Mouse (Mus musculus) ovary, postnatal 10 days (tissue): ENCODE data around the gene Kbtbd12.
A peak's percentile ranks its signal among the peaks of the same experiment; 100 is the strongest.

Experiments used
- DNase-seq: peaks from one replicate; pipeline ENCODE4 v3.0.0; 2022; ENCODE audit warnings: low spot score

Gene Kbtbd12

DNA sequence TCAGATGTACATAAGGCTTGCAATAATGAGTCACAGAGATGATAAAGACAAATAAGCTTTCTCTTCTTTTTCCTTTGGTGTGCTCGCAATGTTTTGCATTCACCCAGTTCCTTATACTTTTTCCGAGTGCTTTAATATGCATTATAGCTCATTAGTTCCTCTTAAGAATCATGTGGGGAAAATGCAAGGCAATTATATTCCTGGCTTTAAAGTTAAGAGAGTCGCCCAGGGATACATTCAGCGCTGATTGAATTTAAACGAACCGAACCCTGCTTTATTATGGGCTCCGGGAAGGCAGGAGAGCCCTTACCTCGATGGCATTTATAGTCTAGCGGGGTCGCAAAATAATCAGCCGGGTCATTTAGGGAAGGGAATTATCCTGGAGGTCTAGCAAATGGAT lies 10.8 kb downstream of the Kbtbd12 start:
- DNase-seq = no peak

DNA sequence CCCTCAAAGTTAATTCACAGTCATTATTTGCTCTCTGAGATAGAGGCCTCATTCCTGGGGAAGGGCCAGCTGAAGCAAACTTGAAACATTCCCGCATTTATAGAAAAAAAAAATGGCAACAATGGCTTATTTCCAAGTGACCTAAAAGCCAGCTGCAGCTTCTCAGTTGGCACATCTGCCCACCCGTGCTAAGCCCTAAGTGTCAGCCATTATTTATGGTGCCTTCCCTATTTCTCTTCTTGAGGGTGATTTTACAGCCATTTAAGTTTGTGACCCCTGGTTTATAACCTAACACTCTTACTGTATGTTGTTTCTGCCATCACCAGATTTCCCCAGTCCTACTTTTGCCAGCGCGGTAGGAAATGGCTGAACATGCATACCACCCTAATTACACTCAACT lies 11.3 kb downstream of the Kbtbd12 start:
- DNase-seq = no peak

DNA sequence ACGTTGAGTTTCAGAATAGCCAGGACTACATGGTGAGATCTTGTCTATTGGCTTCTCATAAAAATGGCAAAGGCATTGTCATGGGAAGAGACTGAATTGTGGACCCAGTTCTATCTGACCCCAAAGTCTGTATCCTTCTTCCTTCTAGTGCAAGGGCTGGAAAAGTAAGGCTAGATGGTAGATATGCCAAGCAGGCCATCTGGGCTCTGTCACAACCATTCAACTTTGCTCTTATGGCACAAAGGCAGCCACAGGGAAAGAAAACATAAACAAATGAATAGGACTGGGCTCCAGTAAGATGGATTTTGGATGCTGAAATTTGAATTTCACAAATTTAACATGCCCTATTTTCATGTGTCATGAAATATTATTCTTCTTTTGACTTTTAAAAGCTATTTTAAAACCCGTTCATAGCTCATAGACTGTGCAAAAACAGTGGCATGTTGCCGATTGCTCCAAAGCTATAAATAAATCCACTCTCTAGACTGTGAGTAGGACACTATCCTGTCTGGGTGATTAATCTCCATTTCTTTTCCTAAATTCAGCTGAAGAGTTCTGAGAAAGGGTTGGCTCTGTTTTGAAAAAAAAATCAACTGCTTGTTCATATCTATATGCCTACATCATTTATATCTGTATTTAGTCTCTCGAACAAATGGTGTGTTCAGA lies 15.8 kb downstream of the Kbtbd12 start:
- DNase-seq = no peak

DNA sequence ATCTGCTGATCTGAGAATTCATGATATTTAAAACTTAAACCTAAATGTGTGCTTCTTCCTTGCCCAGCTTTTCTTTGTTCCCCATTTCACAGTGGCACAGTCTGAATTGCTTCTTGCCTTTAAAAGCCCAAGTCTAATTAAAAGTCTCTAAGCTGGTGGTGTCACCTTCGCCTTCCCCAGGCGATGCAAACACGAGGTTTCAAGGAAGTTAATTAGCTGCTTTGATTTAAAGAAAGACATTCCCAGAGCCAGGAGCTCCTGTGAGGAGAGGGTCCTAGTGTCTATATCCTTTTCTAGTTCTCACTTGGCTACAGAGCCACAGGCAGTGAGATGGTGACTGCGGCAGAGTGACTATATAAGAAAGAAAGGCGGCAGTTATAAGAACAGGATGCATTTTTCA lies 18.2 kb downstream of the Kbtbd12 start:
- no peak for DNase-seq

DNA sequence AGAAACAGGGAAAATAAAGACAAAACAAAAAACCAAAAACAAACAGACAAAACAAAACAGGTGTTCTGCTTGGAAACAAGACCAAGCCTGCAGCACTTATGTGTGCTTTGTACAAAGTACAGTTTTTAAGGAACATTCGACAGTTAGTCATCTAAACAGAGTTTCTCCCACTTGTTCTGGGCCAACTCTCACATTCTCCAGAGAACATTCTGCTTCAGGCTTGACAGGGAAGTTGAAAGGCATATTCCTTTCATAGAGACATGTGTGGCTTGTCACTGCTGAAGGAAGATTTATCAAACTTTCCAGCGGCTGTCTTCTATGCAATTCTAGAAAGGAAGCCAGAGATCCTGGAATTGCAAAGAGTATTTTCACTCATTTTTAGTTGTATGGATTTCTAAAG lies 22.4 kb downstream of the Kbtbd12 start:
- DNase-seq = no peak

DNA sequence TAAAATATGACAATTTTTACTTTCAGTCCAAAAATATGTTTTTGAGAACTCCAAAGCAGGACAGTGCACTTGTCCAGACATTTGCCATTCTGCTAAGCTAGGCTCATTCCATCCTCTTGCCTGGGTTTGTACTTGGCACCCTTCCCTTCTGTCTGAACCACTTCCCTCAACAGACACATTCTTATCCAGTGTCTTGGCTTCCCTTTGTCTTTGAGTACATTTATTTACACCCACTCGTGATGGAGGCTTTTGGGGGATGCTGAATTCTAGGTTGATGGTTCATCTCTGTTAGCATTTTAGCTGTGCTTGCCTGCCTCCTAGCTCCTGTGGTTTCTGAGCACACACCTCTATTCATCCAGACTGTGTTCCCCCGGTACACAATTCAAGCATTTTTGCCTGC lies 31.3 kb downstream of the Kbtbd12 start:
- no peak for DNase-seq

DNA sequence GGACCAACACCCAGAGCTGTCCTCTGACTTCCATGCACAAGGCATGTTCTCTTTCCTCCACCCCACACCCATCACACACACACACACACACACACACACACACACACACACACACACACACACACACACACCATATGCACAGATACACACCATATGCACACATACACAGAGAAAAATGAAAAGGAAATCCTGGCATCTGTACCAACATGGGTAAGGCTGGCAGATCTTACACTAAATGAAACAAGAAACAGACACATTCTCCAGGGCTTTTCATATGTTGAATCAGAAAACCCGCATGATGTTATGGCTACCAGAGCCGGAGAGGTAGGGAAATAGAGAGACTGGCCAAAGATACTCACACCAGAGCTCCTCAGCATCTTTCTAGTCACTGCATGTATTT lies 32.0 kb downstream of the Kbtbd12 start:
- DNase-seq = no peak

DNA sequence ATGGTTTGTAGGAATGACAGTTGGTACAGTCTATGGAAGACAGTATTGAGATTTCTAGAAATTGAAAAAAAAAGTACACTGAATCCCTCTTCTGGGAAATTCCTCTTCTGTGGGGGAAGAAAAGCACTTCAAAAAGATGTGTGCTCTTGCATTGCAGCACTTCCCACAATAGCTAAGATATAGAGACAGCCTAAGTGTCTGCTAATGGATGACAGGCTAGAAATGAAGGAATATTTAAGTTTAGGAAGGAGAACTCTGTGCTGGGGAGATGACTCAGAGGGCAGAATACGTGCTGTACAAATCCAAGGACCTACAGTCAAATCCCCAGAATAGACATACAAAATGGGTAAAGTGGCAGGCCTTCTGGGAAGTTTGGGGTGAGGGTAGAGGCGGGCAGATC lies 32.5 kb downstream of the Kbtbd12 start:
- DNase-seq = no peak

DNA sequence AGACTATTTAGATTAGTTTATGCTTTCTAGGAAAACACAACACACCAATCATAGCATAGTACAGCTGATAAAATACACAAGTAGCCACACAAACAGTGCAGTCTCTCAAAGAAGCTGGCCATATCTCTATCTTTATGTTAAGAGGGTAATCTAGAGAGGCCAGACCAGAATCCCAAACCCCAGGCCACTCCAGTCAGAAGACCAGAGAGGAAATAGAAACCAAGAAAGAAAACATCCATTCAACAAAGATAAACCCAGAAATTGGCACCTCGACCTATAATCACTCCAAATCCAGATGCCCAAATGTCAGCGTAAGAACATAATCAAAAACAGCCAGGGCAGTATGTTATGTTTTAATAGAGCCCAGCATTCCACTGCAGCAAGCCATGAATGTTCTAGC lies 41.6 kb downstream of the Kbtbd12 start:
- no peak for DNase-seq

DNA sequence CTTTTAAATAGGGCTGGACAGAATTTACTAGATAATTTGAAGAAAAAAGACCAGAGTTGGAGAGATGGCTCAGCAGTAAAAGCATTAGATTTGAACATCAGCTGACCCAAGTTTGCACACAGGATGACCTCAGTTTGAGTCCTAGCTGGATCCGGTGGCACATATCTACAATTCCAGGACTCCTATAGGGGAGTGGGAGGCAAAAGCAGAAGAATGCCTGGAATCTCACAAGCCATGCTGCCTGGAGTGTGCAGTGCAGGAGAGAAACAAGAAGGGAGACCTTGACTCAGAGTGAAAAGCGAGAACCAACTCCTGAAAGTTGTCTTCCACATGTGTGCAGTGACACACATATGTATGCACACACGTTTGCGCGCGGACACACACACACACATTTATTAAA lies 45.4 kb downstream of the Kbtbd12 start:
- DNase-seq = no peak

DNA sequence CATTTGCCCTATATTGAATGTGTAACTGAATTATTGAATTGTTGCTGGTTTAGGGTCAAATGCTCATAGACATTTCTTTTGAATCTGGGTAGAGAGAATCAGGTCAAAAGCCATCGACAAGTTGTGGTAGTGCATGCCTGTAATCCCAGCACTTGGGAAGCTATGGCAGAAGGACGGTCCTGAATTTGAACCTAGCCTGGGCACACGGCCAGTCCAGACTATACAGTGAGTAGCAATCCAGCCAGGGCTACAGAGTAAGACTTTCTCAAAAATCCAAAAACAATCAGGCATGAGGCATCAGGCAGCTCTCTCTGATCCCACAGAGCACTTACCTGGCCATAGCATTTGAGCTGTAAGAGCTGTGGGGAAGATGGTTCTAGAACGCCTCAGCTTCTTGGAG lies 47.5 kb downstream of the Kbtbd12 start:
- no peak for DNase-seq

DNA sequence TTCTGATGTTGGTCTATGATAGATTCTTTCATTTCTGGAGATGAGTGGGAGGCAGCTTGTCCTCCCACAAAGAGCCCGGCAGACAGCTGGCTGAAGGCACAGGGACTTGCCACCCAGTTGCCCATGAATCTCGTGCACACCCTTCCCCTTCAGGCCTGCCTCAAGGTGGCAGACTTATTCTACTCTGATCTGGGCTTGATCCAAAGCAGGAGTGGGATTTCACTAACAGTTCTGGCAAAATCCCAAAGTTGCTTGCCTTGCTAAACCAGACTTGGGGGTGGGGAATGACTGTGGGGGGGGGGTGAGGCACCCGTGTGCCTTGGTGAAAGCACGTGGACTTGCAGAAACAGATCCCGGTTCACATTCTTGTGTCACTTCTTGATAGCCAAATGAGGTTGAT lies 48.2 kb downstream of the Kbtbd12 start:
- DNase-seq = no peak

DNA sequence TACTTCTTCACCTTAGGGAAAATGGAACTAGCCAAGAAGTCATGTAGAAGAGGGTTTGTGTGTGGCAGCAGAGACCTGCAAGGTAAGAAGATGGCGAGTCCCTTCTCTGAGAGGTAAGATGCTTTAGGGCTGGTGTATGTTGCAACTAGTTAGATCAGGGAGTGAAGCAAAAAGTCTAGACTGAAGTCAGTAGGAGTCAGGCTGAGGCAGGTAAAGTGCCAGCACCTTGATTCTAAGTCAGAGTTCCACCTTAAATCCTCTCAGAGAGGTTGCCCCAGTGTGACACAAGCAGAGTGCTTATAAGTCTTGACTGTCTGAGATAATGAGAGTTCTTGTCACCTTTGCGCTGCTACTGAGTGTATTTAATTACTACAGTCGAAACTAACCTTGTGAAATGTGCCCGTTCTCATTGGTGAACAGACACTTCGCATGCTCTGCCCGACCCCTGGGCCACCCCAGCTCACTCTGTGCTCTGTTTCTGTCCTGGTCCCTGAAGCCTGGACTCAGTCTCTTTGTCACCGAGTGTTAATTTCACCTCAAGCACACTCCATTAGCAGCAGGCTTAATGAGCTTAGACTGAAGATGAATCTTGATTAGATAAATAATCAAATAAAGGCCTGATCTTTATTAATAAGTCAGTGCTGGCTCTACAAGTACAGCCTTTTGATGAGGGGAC lies 49.0 kb downstream of the Kbtbd12 start:
- no peak for DNase-seq

DNA sequence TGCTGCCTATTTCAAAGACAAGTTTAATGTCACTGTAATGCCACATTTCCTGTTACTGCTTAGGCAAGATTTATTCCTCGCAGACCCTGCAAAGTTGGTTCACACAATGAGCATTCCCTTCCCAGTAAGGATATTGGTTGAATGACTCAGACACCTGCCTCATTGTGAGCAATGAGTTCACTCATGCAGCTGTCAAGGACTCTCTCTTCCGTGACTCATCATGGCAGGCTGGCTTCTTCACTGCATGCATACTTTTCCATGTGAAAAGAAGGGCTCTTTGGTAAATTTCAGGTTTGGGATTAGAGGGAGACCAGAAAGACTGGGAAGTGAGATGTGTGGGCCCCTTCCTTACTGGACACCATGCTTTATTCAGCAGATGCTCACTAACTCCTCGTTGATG lies 50.7 kb downstream of the Kbtbd12 start:
- no peak for DNase-seq

DNA sequence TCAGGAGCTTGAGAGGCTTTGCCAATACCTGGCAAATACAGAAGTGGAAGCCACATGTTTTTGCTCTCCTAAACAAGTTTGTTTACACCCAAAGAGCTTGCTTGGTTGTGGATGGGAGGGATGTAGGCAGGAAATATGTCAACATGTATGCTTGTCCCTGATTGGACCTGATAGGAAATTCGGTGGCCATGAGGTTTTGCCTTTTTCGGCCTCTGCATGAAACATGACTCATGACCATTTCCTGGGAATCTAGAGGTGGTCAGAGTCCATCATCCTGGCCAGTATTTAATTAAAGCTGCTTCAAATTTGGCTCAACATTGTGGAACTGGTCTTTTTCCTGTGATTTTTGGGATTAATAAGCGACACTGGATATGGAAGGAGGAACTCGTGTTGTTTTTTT lies 53.8 kb downstream of the Kbtbd12 start:
- no peak for DNase-seq

DNA sequence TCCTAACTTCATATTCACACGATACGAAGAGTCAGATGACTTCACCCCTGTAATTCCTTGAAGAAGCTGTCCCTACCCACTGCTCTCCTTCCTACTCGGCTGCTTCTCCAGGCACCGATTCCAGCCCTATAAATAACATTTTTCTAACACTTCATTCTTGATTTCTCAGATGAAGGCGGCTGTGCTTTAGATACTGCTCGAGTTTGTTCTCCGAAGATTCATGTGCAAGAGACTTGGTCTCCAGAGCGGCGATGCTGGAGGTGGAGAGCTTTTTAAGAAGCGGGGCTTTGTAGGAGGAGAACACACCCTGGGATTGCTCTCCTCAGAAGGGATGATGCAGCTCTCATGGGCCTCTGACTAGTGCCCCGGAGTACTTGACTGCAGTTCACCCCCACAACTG lies 61.3 kb downstream of the Kbtbd12 start:
- DNase-seq = no peak

DNA sequence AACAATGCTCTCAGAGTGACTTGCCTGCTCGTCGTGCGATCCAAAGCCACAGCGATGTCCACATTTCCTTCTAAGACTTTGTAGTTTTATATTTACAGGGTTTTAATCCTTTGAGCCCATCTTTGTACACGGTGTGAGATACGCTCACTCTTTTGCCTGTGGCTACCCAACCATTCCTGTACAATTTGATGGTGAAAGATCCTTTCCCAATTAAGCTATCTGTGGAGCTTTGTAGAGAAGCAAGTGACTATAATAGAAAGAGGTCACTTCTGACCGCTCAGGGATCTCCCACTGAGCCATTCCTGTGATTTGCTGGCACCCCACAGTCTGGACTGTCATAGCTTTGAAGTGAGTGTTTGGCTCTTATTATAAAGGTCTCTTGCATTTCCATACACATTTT lies 71.1 kb downstream of the Kbtbd12 start:
- no peak for DNase-seq

DNA sequence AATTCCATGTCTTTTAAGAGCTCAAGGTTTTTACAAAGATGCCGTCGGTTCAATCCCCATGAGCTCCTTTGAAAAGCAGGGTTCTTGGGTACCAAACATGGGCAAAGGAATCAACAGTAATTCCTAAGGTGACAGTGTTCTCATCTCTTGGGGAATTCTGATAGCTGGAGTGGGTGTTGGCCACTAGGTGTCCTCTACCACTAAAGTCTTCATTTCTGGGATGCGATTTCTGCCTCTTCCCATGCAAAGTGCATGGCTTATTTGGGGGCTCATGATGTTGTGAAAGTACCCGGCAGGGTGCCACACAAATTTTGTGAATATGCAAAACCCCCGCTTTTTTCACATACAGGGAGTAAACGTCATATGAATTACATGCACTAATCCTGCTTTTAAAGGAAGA lies 72.7 kb downstream of the Kbtbd12 start:
- DNase-seq = no peak

DNA sequence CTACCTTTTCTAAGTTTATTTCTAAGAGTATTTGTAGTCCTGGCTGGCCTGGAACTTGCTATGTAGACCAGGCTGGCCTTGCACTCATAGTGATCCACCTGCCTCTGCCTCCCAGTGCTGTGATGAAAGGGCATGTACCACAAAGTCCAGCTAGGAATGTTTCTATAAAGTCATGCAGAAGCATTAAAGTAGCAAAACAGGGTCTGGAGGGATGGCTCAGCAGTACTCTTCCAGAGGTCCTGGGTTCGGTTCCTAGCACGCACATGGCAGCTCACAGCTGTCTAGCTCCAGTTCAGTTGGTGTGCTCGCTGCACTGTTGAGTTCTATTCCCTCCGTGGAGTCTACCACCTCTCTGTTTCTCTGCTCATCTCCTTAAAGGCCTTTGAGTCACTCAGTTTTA lies 77.6 kb downstream of the Kbtbd12 start:
- DNase-seq = no peak

DNA sequence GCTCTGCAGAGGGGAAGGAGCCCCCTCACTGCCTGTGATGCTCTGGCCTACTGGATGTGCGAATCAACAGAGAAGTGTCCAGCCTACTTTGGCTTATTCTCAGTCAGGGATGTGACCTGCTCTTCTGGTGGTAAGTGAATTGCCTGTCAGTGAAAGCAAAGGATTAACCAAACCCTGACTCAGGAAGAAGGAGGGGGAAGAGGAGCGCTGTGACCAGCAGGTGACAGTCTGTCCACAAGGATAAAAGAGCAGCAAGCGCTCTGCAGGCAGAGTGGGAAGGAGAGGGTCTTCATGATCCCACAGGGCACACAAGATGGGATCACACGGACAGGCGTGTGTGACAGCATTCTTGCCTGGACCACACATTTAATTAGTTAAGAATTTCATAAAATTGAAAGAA lies 78.1 kb downstream of the Kbtbd12 start:
- DNase-seq = no peak

DNA sequence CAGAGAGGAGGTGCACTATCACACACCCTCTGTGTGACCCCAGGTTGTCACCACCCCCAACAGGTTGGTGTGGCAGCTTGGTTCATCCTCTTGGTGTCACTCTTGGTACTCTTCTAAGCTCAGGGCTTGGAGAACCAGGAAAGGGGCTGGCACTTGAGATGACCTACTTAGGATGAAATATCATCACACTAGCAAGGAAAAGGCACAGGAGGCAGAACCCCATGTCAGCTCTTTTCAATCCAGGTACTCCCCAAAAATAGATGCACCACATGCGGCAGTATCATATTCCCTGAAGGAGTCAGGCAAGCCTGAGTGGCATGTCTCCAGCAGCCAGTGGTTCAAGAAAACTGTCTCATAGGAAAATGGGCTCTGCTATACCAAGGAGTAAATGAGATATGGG lies 79.7 kb downstream of the Kbtbd12 start:
- no peak for DNase-seq

DNA sequence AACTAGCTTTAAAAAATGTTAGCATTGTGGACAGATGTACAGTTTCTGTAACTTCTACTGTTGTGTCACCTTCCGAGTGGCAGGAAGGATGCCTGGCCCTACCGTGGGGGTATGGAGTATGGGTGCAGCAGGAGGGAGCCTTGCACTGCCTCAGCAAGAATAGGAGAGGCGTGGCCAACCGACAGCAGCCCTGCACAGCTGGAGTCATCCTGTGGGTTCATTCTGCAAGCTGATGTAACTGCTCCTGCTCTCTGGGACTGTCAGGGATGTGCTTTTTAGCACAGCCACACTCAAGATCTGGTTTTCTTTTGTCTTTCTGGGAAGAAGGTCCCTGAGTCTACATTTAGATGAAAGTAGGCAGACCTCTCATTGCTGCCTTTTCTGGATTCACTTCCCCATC lies 80.2 kb downstream of the Kbtbd12 start:
- DNase-seq = no peak

DNA sequence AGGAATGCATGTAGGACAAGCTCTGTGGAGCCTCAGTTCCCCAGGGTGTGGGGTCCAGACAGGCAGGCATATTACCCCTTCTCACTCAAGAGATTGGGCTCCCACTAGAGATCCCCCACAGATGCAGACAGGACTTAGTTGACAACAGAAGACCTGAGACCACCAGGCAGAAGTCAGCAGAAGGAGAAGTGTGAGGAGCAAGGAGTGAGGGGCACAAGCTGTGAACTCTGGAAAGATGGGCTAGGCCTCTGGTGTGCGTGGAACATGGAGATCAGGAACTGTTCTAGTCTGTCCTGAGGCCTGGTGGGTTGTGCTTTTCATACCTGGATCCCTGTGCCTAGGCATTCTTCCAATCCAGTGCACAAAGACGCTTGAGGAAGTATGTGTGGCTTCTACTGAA lies 87.8 kb downstream of the Kbtbd12 start:
- DNase-seq = no peak

DNA sequence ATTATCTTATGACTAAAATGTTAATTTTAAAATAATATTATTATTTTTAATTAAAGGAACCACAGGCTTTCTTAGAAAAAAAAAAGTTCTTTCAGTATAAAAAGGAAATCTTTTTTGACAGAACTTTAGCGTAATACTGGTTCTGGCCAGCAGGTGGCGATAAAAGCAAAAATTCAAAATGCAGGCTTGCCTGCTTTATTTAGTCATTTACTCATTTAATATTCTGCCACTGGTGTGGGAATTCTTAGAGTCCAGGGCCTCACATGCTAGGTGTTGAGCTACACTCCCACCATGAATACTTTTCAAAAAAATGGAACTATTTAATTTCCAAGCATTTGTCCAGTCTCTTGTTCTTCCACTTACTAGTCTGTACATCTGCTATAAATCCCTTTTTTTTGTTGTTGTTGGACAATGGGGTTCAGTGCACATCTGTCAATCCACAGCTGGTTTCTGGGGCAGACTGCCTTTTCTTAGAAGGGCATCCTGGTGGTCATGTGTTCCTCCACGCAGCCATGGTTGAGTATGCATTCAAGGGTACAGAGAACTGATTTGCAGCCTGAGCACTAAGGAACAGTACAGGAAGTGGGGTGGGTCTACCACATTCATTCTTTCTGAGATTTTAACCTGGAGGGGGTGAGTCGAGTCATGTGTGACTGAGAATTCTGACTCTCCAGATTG lies 88.5 kb downstream of the Kbtbd12 start:
- DNase-seq = peak; percentile 34
